Mouse (Mus musculus) liver, embryonic 14.5 days (tissue): ENCODE measurements around the gene Lmna.

Source experiments
- CTCF ChIP-seq: IDR thresholded peaks from 2 replicates; pipeline ENCODE4 v1.5.1; 2016; ENCODE audit warnings: antibody characterized with exemption, low read depth, control low read depth
- EP300 ChIP-seq: IDR thresholded peaks from 2 replicates; pipeline ENCODE4 v1.6.1; 2016; ENCODE audit warnings: antibody characterized with exemption, low read depth

DNA sequence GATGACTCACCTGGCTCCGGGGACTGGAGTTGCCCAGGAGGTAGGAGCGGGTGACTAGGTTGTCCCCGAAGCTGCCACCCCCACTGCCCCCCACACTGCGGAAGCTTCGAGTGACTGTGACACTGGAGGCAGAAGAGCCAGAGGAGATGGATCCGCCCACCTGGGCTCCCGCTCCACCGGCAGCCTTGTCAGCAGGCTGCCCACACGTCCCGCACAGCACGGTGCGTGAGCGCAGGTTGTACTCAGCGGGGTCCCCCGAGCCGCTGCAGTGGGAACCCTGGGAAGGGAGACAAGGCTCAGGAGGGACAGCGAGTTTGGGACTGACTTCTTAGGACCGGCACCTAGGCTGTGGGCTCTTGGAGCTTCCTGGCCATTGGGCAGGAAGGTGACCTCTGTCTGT, 27.4 kb downstream of the Lmna start:
- no peak for TF ChIP-seq CTCF
- no peak for TF ChIP-seq EP300
